Mouse (Mus musculus) mouse trophoblast stem cell (cell line): ENCODE results near the gene Hist1h3f.
"Not testable (repeated sequence)": the region's sequence is repeated elsewhere in the genome, so short reads cannot be mapped to it uniquely, and the experiment has no call there.

Experiments
- in situ Hi-C, 2 experiments: fragments of 300-500 bp; cut with MseI, MboI; formaldehyde crosslinking; loops; 2 replicates in 1 of 2; 3 replicates in 1 of 2; pipeline ENCODE4 v1.15.1; 2025

Gene Hist1h3f

DNA sequence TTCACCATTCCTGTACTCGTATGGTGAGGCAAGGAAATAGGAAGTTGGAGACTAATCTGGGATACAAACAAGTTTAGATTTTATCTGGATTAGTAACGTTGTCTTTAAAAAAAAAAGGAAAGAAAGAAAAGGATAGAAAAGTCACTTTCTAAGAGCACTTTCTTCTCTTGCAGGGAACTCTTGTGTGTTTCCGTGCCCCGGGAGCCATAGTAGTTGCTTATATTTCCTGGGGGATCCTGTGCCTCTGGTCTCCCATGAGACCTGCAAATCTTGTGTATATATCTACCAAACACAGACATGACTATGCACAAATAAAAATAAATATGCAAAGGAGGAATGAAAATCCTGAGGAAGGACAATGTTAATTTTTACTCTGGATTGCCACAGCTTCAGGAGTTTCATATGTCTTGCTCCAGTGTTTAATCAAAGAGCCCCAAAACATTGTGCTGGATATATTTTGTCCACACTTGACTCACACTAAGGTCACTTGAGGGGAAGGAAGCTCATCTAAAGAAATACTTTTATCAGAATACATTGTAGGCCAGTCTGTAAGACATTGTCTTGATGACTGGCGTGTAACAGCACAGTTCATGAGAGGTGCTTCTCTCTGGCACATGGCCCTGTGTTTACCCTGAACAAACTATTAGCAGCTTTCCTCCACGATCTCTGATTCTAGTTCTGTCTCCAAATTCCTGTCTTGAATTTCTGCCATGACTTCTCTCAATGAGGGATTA lies 33.2 kb downstream of the Hist1h3f start:
- in situ Hi-C loops, result no loop called here

DNA sequence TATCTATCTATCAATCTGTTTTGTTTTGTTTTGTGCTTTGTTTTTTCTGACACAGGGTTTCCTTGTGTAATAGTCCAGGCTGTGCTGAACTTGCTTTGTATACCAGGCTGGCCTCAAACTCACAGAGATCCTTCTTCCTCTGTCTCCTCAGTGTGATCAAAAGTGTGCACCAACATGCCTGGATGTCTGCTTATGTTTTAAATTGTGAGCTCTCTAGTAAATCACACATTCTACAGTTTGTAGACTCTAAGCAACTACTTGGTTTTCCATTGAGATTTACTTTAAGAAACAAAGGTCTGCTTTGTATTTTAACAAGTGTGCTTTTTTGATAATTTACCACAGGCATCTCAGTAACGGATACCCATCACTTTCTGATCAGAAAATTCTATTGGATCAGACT lies 34.0 kb downstream of the Hist1h3f start:
- in situ Hi-C loops, result no loop called here

DNA sequence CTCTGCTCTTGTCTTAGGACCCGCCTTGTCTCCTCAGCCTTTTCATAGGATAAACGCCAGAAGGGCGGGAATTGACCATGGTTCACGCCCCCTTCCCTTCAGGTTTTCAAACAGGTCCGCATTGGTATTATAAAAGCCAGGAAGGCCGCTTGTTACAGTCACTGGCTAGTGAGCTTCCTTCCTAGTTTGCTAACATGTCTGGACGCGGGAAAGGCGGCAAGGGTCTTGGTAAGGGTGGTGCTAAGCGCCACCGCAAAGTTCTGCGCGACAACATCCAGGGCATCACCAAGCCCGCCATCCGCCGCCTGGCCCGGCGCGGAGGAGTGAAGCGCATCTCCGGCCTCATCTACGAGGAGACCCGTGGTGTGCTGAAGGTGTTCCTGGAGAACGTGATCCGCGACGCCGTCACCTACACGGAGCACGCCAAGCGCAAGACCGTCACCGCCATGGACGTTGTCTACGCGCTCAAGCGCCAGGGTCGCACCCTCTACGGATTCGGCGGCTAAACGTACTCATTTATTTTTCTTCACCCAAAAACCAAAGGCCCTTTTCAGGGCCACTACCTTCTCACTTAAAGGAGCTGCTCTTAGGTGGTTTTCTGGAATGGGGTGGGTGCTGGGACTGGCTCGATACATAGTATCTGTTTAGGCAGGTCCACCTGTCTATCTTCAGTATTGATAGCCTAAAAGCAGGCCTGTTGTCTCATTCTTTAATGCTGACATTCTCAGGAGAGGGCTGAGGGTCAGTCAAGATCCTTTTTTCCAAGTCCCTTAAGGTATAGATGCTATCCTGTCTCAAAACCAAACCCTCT lies 37.8 kb downstream of the Hist1h3f start, which contains the start of gene Hist1h4d:
Gene Hist1h4d (plus strand): TSS at position 191 of the 811 bp plus-strand sequence.
- in situ Hi-C loops, result no loop called here

DNA sequence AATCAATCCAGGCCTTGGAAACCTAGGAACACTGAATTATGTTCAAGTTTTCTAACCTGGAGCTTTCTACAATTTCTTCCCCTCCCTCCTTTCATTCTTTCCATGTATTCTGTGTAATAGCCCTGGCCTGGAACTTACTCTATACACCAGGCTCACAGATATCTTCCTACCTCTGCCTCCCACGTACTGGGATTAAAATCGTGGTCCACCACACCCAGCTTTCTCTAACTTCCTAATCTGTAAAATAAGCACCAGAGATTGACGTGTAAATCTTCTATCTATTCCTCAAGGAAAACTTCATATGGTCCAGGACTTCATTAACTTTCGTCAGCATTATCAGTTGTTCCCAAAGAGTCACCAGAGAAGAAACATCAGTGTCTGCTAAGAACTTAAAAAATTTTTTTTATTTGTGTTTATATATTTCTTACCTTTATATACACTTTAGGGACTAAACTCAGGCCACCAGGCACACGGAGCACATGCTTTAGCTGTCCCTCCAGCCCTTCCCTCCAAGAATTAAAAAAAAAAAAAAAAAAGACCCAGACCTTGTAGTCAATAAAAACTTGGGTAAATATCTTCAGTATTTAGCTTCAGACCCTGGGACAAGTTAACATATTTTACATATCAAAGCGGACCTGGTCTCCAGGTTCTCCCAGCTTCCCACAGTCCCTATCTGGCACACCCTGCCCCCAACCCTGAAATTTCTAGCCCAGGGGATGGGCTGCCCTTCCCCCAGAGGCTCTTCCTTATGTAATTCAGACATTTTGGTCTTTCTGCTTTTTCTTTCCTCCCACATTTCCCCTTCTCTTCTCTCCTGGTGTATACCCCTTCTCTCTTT lies 38.6 kb downstream of the Hist1h3f start:
- in situ Hi-C loops, result no loop called here

DNA sequence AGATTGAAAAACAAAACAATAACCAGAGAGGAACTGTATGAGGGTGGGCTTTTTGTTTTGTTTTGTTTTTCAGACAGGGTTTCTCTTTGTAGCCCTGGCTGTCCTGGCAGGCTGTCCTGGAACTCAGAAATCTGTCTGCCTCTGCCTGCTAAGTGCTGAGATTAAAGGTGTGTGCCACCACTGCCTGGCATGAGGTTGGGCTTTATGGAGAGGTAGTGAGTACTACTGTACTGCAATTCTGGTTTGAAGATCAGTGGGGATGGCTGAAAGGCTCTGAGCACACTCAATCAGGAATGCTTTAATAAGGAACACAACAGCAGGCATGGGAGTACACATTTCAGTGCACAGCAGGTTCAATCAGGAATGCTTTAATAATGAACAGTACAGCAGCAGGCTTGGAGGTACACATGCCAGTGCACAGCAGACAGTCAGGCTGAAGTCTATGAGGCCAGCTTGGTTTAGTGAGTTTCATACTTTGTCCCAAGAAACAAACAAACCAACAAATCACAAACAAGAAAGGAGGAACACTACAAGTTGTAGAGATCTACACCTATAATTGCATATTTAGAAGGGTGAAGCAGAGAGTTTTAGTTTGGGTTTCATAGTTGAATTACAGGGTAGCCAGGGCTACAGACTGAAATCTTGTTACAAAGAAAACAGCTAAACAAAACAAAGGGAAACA lies 39.7 kb downstream of the Hist1h3f start:
- in situ Hi-C loops, result no loop called here

DNA sequence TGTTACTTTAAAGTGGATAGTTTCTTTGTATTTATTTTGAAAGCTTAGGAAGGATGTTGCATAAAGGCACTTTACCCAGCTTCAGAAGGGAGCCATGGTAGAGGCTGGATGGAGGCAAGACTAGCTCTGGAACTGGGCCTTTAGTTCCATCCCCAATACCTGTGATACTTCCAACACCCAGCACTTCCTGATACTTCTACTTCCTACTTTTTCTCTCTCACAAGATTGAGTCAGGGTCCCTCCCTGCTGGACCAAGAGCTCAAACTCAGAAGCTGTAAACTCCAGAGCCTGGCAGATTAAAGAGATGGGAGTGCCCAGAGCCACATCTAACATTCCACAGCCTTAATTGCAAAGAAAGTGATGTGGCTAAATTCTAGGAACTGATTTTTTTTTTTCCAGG lies 40.5 kb downstream of the Hist1h3f start:
- in situ Hi-C loops, result no loop called here

DNA sequence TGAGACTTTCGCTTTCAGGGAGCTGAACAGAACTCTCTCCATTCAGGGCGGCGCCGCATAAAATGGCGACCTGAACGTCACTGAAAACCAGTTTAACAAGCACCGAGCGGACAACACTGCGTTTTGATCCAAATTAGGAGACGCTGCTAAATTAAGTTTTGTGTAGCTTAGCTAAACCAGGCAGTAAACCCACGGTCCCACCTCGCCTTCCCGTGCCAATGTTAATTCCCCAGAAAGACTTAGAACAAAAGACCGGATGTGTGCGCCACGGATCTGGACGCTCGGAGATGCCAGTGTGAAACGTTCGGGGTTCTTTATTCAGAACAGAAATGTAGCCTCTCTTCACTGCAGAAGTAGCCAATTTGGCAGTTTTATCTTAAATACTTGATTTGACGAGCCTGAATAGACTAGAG lies 41.2 kb downstream of the Hist1h3f start:
- in situ Hi-C loops, result no loop called here

DNA sequence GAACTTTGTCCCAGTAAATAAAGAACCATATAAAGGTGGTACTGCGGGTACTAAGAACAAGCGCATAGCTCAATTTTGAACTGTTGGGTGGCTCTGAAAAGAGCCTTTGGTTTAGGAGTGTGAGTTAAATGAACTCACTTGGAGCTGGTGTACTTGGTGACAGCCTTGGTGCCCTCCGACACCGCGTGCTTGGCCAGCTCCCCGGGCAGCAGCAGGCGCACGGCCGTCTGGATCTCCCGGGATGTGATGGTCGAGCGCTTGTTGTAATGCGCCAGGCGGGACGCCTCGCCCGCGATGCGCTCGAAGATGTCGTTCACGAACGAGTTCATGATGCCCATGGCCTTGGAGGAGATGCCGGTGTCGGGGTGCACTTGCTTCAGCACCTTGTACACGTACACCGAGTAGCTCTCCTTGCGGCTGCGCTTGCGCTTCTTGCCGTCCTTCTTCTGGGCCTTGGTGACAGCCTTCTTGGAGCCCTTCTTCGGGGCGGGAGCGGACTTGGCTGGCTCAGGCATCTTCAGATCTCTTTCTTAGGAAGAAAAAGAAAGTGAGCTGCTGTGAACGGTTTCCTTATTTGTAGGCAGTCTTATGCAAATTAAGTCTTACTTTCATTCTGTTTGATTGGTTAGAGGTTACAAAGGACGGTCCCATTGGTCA lies 41.7 kb downstream of the Hist1h3f start:
- in situ Hi-C loops, result not testable (repeated sequence)

DNA sequence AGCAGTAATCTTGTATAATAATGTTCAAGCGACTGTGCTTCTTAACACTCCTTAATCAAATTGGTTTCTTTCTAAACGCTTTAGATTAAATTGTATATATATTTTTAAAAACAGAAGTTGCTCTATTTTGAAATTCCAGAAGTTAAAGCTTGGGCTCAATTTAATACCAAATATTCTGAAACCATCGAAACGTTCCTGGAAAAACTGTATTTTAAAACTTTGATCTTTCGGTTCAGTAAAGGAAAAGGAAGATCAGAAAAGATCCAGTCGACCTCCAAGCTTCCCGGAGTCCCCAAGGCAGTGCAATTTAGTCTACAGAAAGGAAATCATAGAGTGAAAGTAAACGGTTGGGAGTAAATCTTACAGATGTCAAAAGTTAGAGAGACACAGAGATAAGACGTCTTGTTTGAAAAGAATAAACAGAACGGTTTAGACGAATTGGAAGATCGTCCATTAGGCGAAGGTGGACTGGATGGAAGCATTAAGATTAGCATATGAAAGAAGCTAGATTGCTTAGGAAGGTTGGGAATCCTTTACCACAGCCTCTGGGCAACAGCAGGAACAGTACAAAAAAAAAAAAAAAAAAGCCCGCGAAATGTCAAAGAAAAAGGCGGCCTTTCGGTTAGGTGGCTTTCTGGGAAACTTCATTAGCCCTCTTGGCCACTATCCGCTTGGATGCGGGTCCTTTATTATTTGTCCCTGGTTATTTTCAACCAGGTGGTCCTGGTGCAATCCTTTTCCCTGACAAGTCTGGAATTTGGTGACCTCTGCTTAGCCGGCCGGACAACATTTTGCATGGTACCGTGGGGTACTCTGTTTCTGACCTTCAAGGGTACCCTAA lies 42.5 kb downstream of the Hist1h3f start:
- in situ Hi-C loops, result no loop called here

DNA sequence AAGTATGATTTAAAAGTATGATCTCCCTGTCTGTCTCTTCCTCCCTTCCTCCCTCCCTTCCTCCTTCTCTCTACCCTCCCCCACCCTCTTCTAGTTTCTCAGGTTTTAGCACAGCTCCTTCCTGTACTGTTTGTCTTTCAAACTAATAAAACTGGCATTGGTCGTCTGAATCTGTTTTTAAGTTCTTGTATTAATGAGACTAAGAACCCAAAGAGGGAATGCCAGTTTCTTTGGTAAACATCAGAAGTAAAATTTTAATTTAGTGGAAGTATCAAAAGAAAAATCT lies 43.0 kb downstream of the Hist1h3f start:
- in situ Hi-C loops, result no loop called here

DNA sequence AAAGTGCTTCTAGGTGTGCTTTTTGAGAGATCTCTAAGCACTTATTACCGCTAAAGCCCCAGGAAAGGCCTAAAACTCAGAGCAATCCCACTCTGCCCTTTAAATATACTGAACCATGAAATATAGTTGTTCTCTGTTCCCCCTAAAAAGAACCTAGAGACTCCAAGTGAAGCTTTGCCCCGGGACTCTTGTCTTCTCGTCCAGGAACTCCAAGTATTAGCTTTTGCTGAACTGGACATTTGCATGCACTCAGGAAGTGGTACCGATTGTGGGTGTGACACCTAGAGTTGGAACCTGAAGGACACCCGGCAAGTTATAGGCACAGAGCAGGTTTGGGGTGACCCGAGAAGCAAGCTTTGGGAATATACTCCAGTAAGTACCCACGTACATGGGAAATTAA lies 47.4 kb downstream of the Hist1h3f start:
- in situ Hi-C loops, result no loop called here

DNA sequence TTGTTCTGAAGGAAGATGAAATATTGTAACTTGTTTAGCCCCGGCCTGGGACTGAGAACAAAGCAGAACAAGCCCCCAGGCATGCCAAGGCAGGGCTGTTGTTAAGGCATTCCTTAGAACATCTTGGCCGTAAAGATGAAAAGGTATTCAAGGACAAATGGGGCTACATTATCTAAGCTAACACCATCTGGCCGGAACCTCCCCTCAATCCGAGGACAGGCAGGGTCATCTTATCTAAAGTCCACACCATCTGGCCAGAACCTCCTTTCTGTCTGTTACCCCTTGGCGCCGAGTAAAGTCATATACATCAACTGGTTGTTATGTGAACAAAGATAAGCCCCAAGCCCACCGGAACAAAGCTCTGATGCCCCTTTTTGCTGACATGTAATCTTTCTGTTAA lies 48.0 kb downstream of the Hist1h3f start:
- in situ Hi-C loops, result not testable (repeated sequence)

DNA sequence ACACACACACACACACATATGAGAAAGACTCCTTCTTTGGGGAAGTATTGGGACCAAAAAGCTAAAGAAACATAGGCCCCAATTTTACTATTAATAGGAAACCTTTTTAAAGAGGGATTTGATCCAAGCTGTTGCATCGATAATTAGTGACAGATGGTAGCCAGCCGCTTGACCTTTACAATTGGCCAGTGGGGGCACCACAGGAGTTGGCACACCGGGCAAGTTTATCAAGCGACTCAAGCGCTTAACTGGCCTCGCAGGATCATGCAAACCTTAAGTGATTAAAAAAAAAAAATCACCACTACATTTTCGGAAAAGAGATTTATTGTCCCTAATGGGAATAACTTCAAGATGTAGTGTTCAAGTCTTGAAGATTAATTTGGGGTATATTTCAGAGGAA lies 48.8 kb downstream of the Hist1h3f start:
- in situ Hi-C loops, result no loop called here

DNA sequence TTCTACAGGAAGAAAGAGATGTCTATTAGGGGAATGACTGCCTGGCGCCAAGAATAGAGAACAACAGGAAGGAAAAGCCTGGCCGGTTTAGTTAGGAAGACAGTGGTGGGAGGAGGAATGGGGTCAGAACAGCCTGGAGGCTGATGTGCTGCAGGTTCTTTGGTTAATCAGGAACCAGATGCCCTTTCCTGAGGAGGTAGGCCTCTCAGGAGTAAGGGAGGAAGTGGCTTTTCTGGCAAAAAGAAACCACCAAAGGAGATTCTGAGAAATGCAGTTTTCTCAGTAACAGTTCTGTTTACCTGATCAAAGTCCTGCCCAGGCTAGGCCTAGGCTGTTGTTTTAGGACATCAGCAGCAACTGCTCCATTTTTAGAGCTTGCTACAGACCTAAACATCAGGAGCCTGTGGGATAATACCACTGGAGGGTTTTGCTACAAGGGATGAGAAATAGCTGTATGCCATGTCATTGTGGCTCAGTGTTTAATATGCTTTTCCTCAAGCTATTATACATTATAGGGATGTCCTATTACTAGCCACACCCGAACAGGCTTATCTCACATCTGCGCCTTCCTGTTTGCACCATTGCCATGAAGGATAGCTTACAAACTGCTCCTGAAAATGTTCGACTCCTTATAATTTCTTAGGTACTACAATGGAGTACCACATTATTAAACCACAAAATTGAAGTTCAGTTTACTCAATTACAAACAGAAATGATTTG lies 49.4 kb downstream of the Hist1h3f start:
- in situ Hi-C loops, result no loop called here
